Mouse (Mus musculus): ENCODE results near the gene Pnkp.

Pnkp gene

GRCm38 (mm10) chr7:44821666-44822448 is 35.1 kb upstream of the Pnkp start:
- in situ Hi-C loops (cut with MboI; ENCODE audit: low pct_unique_long_range_greater_than_20kb in 1 of 2, low sequenced_read_pairs in 2 of 2, unreplicated experiment in 1 of 2): no loop called here

GRCm38 (mm10) chr7:44823409-44823808 is 33.5 kb upstream of the Pnkp start:
- in situ Hi-C loops (cut with MboI; ENCODE audit: low pct_unique_long_range_greater_than_20kb in 1 of 2, low sequenced_read_pairs in 2 of 2, unreplicated experiment in 1 of 2): no loop called here

DNA sequence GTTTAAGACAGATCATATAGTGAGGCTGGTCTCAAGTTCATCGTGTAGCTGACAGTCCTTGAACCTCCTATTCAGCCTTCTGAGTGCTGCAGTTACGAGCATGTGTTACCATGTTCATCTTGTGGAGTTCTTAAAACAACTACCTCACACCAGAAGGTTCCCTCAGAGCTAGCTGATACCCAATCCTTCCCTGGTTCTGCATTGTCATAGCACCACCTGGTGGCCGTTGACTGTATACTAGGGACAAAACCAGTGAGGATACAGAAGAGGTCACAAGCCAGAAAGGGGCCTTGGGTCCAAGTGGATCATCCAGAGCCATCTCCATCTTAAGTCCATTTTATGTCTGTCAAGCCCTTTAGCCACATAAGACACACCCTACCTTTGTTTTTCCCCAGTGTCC is 32.1 kb upstream of the Pnkp start:
- in situ Hi-C loops (cut with MboI; ENCODE audit: low pct_unique_long_range_greater_than_20kb in 1 of 2, low sequenced_read_pairs in 2 of 2, unreplicated experiment in 1 of 2): no loop called here

DNA sequence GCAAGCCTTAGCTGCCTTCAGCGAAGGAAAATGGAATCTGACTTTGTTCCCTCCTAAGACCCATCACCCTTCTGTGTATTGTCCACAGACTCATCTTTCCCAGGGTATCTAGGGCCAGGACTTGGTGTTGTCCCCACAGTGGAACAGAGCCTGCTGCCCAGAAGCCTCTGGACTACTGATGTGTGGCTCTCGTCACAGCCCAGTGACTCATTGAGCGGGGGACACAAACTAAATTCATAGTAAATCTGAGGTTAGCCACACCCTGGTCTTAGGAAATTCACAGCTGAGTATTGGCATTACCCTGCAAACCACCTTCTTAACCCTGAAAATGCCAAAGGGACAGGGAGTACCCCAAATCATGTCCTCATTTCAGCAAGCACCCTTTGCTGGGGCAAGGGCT is 30.2 kb upstream of the Pnkp start:
- in situ Hi-C loops (cut with MboI; ENCODE audit: low pct_unique_long_range_greater_than_20kb in 1 of 2, low sequenced_read_pairs in 2 of 2, unreplicated experiment in 1 of 2): no loop called here

- in situ Hi-C loops (cut with MboI; ENCODE audit: low pct_unique_long_range_greater_than_20kb in 1 of 2, low sequenced_read_pairs in 2 of 2, unreplicated experiment in 1 of 2): no loop called here
These were observed 28.2 kb upstream of the Pnkp start for GRCm38 (mm10) chr7:44828706-44829105.

- in situ Hi-C loops (cut with MboI; ENCODE audit: low pct_unique_long_range_greater_than_20kb in 1 of 2, low sequenced_read_pairs in 2 of 2, unreplicated experiment in 1 of 2): no loop called here
These were observed 24.2 kb upstream of the Pnkp start for GRCm38 (mm10) chr7:44832763-44833162.

- in situ Hi-C loops (cut with MboI; ENCODE audit: low pct_unique_long_range_greater_than_20kb in 1 of 2, low sequenced_read_pairs in 2 of 2, unreplicated experiment in 1 of 2): no loop called here
These were observed 21.4 kb upstream of the Pnkp start for GRCm38 (mm10) chr7:44835373-44836015.

GRCm38 (mm10) chr7:44836016-44836404 is 20.9 kb upstream of the Pnkp start:
- in situ Hi-C loops (cut with MboI; ENCODE audit: low pct_unique_long_range_greater_than_20kb in 1 of 2, low sequenced_read_pairs in 2 of 2, unreplicated experiment in 1 of 2): no loop called here

- in situ Hi-C loops (cut with MboI; ENCODE audit: low pct_unique_long_range_greater_than_20kb in 1 of 2, low sequenced_read_pairs in 2 of 2, unreplicated experiment in 1 of 2): no loop called here
These were observed 20.4 kb upstream of the Pnkp start for GRCm38 (mm10) chr7:44836423-44837053.

GRCm38 (mm10) chr7:44838073-44838472 is 18.9 kb upstream of the Pnkp start:
- in situ Hi-C loops (cut with MboI; ENCODE audit: low pct_unique_long_range_greater_than_20kb in 1 of 2, low sequenced_read_pairs in 2 of 2, unreplicated experiment in 1 of 2): no loop called here

DNA sequence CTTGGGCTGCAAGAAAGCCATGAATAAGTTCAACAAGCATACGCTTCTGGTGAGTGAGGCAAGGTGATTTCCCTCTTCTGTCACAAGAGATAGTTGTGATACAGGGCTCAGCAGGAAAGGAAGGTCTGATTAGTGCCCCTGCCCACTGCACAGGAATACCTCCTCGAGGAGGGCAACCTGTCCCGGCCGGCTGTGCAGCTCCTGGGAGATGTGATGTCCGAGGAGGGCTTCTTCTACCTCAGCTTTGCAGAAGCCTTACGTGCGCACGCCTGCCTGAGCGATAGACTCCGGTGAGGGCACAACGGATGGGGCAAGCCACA is 17.8 kb upstream of the Pnkp start:
- in situ Hi-C loops (cut with MboI; ENCODE audit: low pct_unique_long_range_greater_than_20kb in 1 of 2, low sequenced_read_pairs in 2 of 2, unreplicated experiment in 1 of 2): no loop called here

DNA sequence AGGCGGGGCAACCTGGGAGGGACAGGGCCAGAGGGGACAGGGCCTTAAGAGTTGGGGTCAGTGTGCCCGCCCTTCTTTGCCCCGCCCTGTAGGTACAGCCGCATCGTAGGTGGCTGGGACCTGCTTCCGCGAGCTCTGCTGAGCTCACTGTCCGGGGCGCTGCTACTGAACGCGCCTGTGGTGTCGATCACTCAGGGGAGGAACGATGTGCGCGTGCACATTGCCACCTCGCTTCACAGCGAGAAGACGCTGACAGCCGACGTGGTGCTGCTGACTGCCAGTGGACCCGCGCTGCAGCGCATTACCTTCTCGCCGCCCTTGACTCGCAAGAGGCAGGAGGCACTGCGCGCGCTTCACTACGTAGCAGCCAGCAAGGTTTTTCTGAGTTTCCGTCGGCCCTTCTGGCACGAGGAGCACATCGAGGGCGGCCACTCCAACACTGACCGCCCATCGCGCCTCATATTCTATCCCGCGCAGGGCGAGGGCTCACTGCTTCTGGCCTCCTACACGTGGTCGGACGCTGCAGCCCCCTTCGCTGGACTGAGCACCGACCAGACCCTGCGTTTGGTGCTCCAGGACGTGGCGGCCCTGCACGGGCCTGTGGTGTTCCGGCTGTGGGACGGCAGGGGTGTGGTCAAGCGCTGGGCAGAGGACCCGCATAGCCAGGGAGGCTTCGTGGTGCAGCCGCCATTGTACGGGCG is 17.3 kb upstream of the Pnkp start:
- in situ Hi-C loops (cut with MboI; ENCODE audit: low pct_unique_long_range_greater_than_20kb in 1 of 2, low sequenced_read_pairs in 2 of 2, unreplicated experiment in 1 of 2): no loop called here

- in situ Hi-C loops (cut with MboI; ENCODE audit: low pct_unique_long_range_greater_than_20kb in 1 of 2, low sequenced_read_pairs in 2 of 2, unreplicated experiment in 1 of 2): no loop called here
These were observed 16.5 kb upstream of the Pnkp start for GRCm38 (mm10) chr7:44840426-44840825.

DNA sequence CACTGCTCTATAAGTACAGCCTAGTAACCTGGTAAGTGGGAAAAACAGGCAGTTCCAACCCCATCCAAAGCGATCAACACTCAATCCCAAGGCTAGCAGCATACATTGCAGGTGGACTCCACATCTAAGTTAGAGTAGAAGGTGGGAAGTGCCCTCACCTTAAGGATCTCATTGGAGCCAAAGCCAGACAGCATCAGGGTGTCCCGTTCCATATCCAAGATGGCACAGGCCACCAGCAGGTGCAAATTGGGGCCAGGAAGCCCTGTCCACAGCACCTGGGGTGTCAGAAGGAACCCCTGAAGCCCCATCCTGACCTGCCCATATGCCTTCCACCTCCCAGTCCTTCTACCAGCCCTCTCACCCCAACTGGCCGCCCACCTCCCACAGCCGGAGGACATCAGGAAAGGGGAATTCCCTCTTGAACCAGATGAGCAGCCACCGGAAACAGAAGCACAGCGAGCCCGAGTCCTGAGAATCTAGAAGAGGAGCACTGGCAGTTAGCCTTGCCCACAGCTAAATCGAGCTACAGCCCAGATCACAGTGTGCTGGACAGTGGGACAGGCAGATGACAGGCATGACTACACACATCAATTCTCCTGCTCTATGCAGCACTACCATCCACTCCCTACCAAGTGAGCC is 15.0 kb upstream of the Pnkp start:
- in situ Hi-C loops (cut with MboI; ENCODE audit: low pct_unique_long_range_greater_than_20kb in 1 of 2, low sequenced_read_pairs in 2 of 2, unreplicated experiment in 1 of 2): no loop called here

GRCm38 (mm10) chr7:44845006-44845405 is 11.9 kb upstream of the Pnkp start:
- in situ Hi-C loops (cut with MboI; ENCODE audit: low pct_unique_long_range_greater_than_20kb in 1 of 2, low sequenced_read_pairs in 2 of 2, unreplicated experiment in 1 of 2): no loop called here

- in situ Hi-C loops (cut with MboI; ENCODE audit: low pct_unique_long_range_greater_than_20kb in 1 of 2, low sequenced_read_pairs in 2 of 2, unreplicated experiment in 1 of 2): no loop called here
These were observed 10.1 kb upstream of the Pnkp start for GRCm38 (mm10) chr7:44846804-44847203.

- in situ Hi-C loops (cut with MboI; ENCODE audit: low pct_unique_long_range_greater_than_20kb in 1 of 2, low sequenced_read_pairs in 2 of 2, unreplicated experiment in 1 of 2): no loop called here
These were observed 9.2 kb upstream of the Pnkp start for GRCm38 (mm10) chr7:44847772-44848171.

DNA sequence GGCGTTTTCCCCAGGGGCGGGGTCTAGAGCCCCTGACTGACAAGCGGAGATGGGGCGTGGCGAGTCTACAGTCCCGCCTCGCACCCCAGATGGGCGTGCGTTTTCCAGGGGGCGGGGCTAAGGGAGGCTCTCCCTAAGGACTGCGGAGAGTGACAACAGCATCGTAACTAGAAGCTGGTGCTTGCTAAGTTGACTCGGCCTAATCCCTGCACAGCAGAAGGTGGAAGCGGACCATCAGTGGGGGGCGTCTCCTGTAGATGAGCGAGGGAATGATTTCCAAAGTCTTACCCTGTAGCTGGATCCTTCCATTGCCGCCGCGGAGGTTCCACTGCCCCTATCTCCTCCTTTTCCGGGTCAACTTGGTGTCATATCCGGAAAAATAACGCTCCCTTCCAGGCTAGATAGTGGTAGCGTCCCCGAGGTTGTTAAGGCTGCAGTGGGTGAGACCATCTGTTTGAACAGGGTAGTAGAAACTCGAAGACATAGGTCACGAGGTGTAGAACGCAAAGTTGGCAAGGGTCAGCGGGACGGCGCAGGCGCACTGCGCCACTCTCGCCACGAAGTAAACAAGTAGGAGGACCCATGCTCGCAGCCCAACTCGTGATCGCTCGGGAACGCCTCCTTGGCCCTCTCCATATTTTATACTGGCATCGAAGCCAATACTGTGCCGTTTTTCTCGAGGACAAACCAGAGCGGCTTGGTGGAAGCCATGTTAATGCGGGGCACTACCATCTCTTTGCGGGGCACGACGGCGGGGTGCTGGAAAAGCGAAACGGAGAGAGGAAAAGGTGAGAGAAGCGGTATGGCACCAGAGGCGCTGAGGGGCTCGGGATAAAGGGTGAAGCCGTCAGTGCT is 8.2 kb upstream of the Pnkp start, which contains the start of the genes Akt1s1 and Tbc1d17:
Gene Akt1s1, plus strand, starts transcription at position 431 of the 855 bp plus-strand sequence.
Gene Tbc1d17, minus strand, starts transcription at position 519 of the 855 bp plus-strand sequence.
- in situ Hi-C loops (cut with MboI; ENCODE audit: low pct_unique_long_range_greater_than_20kb in 1 of 2, low sequenced_read_pairs in 2 of 2, unreplicated experiment in 1 of 2): no loop called here

Measured in mouse embryonic stem cell (cell line).